Mouse (Mus musculus) thymus, adult 2 months (tissue): ENCODE results near the gene Chid1.

Source experiments
- CTCF ChIP-seq: fragments of 200-500 bp; IDR thresholded peaks from 2 replicates; pipeline ENCODE4 v1.5.1; 2012; ENCODE audit warnings: mild to moderate bottlenecking, control low read depth, low read length, moderate library complexity, borderline replicate concordance; ENCODE audit not compliant: control insufficient read depth, poor library complexity, insufficient read depth; ENCODE audit errors: extremely low read depth
- POLR2A ChIP-seq: fragments of 200-500 bp; IDR thresholded peaks from 2 replicates; pipeline ENCODE4 v1.6.1; 2012; ENCODE audit warnings: mild to moderate bottlenecking, low read length, control low read depth, moderate library complexity; ENCODE audit not compliant: control insufficient read depth, poor library complexity, insufficient read depth; ENCODE audit errors: extremely low read depth

DNA sequence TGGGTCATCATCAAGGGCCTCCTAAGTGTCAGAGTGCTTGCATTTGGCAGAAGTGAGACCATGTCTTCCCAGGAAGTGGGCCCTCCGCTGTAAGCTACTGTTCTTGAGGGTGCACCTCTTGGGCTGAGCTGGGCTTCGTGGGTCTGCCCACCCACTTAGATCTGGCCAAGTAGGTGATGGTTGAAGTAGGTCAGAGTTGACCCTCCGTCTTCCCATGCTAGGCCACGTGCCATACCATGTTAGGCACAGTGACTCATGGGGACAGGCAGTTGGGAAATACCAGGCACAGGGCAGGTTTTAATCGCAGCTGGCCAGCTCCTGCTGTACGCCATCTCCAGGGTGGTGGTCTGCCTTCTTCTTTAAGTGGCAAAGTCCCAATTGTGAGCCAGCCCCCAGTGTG is 82.9 kb downstream of the Chid1 start:
- TF ChIP-seq CTCF = no peak
- no peak for TF ChIP-seq POLR2A
